Mouse (Mus musculus) midbrain, embryonic 16.5 days (tissue): ENCODE results near the gene Gpr152. TPM values are rescaled to one million over a fixed set of nuclear protein-coding genes. Genes with fewer than 3 reads are reported as not detected.

Experiments
- ATAC-seq: fragments of 200-750 bp; cut with Nextera tagmentation; 2 replicates; pipeline ENCODE4 v1.8.0; 2017; ENCODE audit warnings: moderate TSS enrichment
- H3K27ac ChIP-seq: fragments of 300-500 bp; sonication (generic); 2 replicates; pipeline ENCODE4 v1.5.1; 2014; ENCODE audit warnings: mild to moderate bottlenecking, low read length, mixed read lengths
- H3K27me3 ChIP-seq: fragments of 300-500 bp; sonication (generic); 2 replicates; pipeline ENCODE4 v1.6.1; 2014; ENCODE audit warnings: low read depth, low read length, mixed read lengths; ENCODE audit not compliant: control insufficient read depth, insufficient read depth
- H3K36me3 ChIP-seq: fragments of 300-500 bp; sonication (generic); 2 replicates; pipeline ENCODE4 v1.6.1; 2014; ENCODE audit warnings: mild to moderate bottlenecking, low read length, moderate library complexity, mixed read lengths; ENCODE audit not compliant: control insufficient read depth, insufficient read depth
- H3K4me1 ChIP-seq: fragments of 300-500 bp; sonication (generic); 2 replicates; pipeline ENCODE4 v1.6.1; 2014; ENCODE audit warnings: mild to moderate bottlenecking, low read length, mixed read lengths; ENCODE audit not compliant: control insufficient read depth, insufficient read depth
- H3K4me2 ChIP-seq: fragments of 300-500 bp; sonication (generic); 2 replicates; pipeline ENCODE4 v1.6.1; 2014; ENCODE audit warnings: mild to moderate bottlenecking, low read length, mixed read lengths
- H3K4me3 ChIP-seq: fragments of 300-500 bp; sonication (generic); 2 replicates; pipeline ENCODE4 v1.5.1; 2014; ENCODE audit warnings: low read depth, mild to moderate bottlenecking, low read length, moderate library complexity, mixed read lengths
- H3K9ac ChIP-seq: fragments of 300-500 bp; sonication (generic); 2 replicates; pipeline ENCODE4 v1.6.1; 2014; ENCODE audit warnings: low read depth, low read length, mixed read lengths
- H3K9me3 ChIP-seq: fragments of 300-500 bp; sonication (generic); replicated peaks from 2 replicates; pipeline ENCODE4 v1.6.1; 2014; ENCODE audit warnings: mild to moderate bottlenecking, low read length, mixed read lengths; ENCODE audit not compliant: control insufficient read depth, poor library complexity, severe bottlenecking
- WGBS: fragments of 180-500 bp; shearing (Covaris S2); extraction: QIAGEN DNeasy Blood & Tissue Kit; methylation state at CpG from one replicate; pipeline ENCODE4 v1.1.7; 2014; 5-methylcytosine and 5-hydroxymethylcytosine counted together
- polyA plus RNA-seq: library from polyadenylated mRNA; unstranded; fragments of >200 nt; fragmentation: Nextera tagmentation; extraction: Ambion mirVana; gene quantifications from 2 replicates; pipeline ENCODE4 v1.2.1, GENCODE M21; 2015

The Gpr152 gene
- polyA plus RNA-seq, 1 experiment from 2014 or later = 0.09 TPM

DNA sequence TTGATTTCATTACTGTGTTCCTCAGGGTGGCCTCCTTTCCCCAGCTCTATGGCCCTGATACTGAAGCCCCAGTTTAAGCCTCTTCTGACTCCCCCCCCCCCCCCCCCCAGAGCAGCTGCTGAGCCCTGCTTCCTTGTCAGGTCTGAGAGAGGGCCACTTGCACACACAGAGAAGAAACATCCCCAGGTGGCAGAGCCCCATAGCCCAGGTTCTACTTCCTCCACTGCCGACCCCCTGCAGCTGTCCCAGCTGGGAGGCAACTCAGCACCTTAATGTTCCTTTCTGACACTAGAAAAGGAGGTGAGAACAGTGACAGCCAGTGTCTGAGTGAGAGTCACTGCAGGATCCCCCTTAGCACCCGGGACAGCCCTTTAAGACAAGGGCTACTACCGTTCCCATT is 35.8 kb upstream of the Gpr152 start:
- Histone ChIP-seq H3K27me3 (no peaks in the 10 kb centered on the region), H3K9me3 (no peaks in the 10 kb centered on the region), H3K4me1 (peaks cover 27% of the 10 kb centered on the region), H3K27ac (no peak overlapping the region), H3K9ac (no peak overlapping the region), H3K4me2 (no peak overlapping the region), H3K36me3 (peaks cover 19% of the 10 kb centered on the region; the same call in 1 of the 2 replicates), H3K4me3 (no peak overlapping the region)
- WGBS = 87% methylated on average over 3 of the region's 3 CpGs
- no peak for ATAC-seq

DNA sequence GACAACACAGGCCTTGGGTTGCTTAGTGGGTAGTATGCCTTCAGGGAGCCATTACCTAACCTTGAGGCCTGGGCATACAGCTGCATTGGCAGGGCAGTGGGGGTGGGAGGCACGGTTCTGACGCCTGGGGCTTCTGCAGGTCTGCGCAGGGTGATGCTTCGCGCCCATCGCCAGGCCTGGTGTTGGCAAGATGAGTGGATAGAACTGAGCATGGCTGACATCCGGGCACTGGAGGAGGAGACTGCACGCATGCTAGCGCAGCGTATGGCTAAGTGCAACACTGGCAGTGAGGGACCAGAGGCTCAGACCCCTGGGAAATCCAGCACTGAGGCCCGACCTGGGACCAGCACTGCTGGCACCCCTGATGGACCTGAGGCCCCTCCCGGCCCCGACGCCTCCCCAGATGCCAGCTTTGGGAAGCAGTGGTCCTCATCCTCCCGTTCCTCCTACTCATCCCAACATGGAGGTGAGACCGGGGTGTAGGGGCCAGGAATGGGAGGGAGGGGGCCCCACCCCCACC is 34.9 kb upstream of the Gpr152 start:
- peaks cover 27% of the 10 kb centered on the region for H3K36me3 ChIP-seq
- ATAC-seq = no peak
- no peaks in the 10 kb centered on the region for H3K9me3 ChIP-seq
- H3K9ac ChIP-seq = no peak overlapping the region
- H3K4me3 ChIP-seq = no peak overlapping the region
- 91% methylated on average over 16 of the region's 16 CpGs for WGBS
- peaks cover 18% of the 10 kb centered on the region for H3K4me1 ChIP-seq
- H3K27me3 ChIP-seq = no peaks in the 10 kb centered on the region
- H3K4me2 ChIP-seq = no peak overlapping the region
- no peak overlapping the region for H3K27ac ChIP-seq

GRCm38 (mm10) chr19:4106654-4107053 is 32.9 kb upstream of the Gpr152 start:
- Histone ChIP-seq H3K4me2 (no peak overlapping the region), H3K36me3 (peaks cover 33% of the 10 kb centered on the region)
- WGBS = 89% methylated on average over 14 of the region's 14 CpGs

DNA sequence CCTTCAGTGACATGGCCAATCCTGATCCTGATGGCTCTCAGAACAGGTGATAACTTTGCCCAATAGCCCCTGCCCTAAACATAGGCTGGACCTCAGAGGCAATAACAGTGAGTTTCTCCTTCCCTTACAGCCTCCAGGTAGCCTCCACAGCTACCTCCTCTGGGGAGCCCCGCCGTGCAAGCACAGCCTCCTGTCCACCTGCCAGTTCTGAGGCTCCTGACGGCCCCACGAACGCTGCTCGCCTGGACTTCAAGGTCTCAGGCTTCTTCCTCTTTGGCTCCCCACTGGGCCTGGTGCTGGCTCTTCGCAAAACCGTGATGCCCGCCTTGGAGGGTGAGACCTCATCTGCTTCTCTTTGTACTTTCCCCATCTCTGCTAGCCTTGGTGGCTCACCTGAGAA is 31.1 kb upstream of the Gpr152 start:
- Histone ChIP-seq H3K9me3 (no peaks in the 10 kb centered on the region), H3K4me2 (no peak overlapping the region), H3K36me3 (peaks cover 52% of the 10 kb centered on the region), H3K9ac (no peak overlapping the region), H3K27me3 (no peaks in the 10 kb centered on the region), H3K4me3 (no peak overlapping the region), H3K4me1 (no peaks in the 10 kb centered on the region), H3K27ac (no peak overlapping the region)
- ATAC-seq = no peak
- WGBS = 92% methylated on average over 9 of the region's 9 CpGs

More at GRCm38 (mm10) chr19:4106654-4107053, 32.9 kb upstream of the Gpr152 start:
- Histone ChIP-seq H3K9ac (no peak overlapping the region), H3K27ac (no peak overlapping the region), H3K4me1 (peaks cover 7% of the 10 kb centered on the region), H3K9me3 (no peaks in the 10 kb centered on the region), H3K4me3 (no peak overlapping the region), H3K27me3 (no peaks in the 10 kb centered on the region)
- no peak for ATAC-seq

- H3K27ac ChIP-seq = no peak overlapping the region
- H3K4me3 ChIP-seq = no peak overlapping the region
- H3K27me3 ChIP-seq = no peaks in the 10 kb centered on the region
- H3K36me3 ChIP-seq = peaks cover 46% of the 10 kb centered on the region
- H3K4me1 ChIP-seq = no peaks in the 10 kb centered on the region
- ATAC-seq = no peak
- H3K9ac ChIP-seq = no peak overlapping the region
- 97% methylated on average over 26 of the region's 26 CpGs for WGBS
- H3K9me3 ChIP-seq = no peaks in the 10 kb centered on the region
- no peak overlapping the region for H3K4me2 ChIP-seq
These were observed 27.3 kb upstream of the Gpr152 start for GRCm38 (mm10) chr19:4112063-4112960.

- Histone ChIP-seq H3K4me2 (no peak overlapping the region), H3K27me3 (no peaks in the 10 kb centered on the region), H3K9me3 (no peaks in the 10 kb centered on the region), H3K36me3 (peaks cover 43% of the 10 kb centered on the region), H3K27ac (no peak overlapping the region), H3K4me3 (no peak overlapping the region), H3K9ac (no peak overlapping the region), H3K4me1 (no peaks in the 10 kb centered on the region)
- 83% methylated on average over 13 of the region's 13 CpGs for WGBS
- no peak for ATAC-seq
These were observed 26.3 kb upstream of the Gpr152 start for GRCm38 (mm10) chr19:4113186-4113805.

- H3K36me3 ChIP-seq = peaks cover 40% of the 10 kb centered on the region
- WGBS = 84% methylated on average over 5 of the region's 5 CpGs
- no peak for ATAC-seq
- H3K9me3 ChIP-seq = no peaks in the 10 kb centered on the region
- no peak overlapping the region for H3K9ac ChIP-seq
- H3K4me2 ChIP-seq = no peak overlapping the region
- no peak overlapping the region for H3K27ac ChIP-seq
- no peaks in the 10 kb centered on the region for H3K4me1 ChIP-seq
- H3K4me3 ChIP-seq = no peak overlapping the region
- no peaks in the 10 kb centered on the region for H3K27me3 ChIP-seq
These were observed 25.8 kb upstream of the Gpr152 start for GRCm38 (mm10) chr19:4113806-4114230.

- Histone ChIP-seq H3K9ac (no peak overlapping the region), H3K27ac (no peak overlapping the region), H3K4me2 (no peak overlapping the region), H3K9me3 (no peaks in the 10 kb centered on the region), H3K4me3 (no peak overlapping the region), H3K4me1 (no peaks in the 10 kb centered on the region), H3K36me3 (peaks cover 34% of the 10 kb centered on the region), H3K27me3 (no peaks in the 10 kb centered on the region)
- WGBS = 91% methylated on average over 10 of the region's 10 CpGs
- no peak for ATAC-seq
These were observed 25.0 kb upstream of the Gpr152 start for GRCm38 (mm10) chr19:4114551-4114950.

DNA sequence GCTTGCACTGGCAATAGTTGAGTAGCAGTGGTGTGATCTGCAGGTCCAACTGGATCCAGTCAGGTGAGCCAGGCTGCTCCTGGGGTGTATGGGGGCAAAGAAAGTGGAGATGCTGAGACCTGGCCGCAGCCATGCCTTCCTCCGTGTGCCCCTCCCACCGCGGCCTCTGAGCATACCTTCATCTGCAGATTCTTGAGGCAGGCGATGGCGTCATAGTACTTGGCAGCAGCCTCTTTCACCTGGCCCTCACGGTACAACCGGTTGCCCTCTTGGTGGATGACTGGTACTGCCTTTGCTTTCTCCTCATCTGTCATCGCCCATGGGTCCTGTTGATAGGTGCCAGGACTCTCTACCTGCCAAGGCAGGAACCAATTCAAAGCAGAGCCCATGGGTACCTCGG is 24.4 kb upstream of the Gpr152 start:
- 98% methylated on average over 10 of the region's 10 CpGs for WGBS
- H3K9ac ChIP-seq = no peak overlapping the region
- H3K27ac ChIP-seq = no peak overlapping the region
- H3K4me2 ChIP-seq = no peak overlapping the region
- no peak overlapping the region for H3K4me3 ChIP-seq
- H3K4me1 ChIP-seq = peaks cover under 1% of the 10 kb centered on the region; the same call in 1 of the 2 replicates
- no peaks in the 10 kb centered on the region for H3K9me3 ChIP-seq
- no peak for ATAC-seq
- H3K27me3 ChIP-seq = no peaks in the 10 kb centered on the region
- H3K36me3 ChIP-seq = peaks cover 32% of the 10 kb centered on the region
